In the genomic region with DNA sequence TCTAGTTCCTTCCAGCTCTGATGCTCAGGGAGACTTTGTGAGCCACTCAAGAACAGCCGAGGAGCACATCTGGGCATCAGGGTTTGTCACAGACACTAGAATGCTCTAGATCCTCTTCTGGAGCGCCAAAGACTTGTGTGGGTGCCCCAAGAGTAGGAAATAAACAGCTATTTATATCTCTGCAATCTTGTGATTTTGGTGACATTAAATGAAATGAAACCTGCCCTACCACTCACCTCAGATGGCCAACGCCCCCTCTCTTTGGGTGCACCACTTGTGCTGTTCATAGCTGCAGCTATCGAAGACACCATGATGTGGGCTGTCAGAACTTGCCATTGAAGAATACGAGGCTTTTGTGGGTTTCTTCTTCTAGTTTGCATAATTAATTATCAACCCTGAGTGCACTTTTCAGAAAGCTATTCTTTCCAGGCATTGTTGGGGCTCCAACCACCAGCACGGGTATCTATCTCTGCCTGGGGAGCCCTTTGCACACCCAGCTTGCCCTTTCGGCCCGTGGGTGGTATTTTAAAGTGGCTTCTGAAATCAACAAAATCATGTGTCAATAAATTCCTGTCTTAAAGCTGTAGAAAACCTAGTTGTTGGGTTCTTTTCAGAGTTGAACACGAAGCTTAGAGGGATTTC, we compare ENCODE assay signal across 27 mouse cellular contexts. TPM values are rescaled to one million over a fixed set of nuclear protein-coding genes. Genes with fewer than 3 reads are reported as not detected.
DNase-seq lines count a peak whose midpoint lies in the region; ATAC-seq lines count a peak whose summit lies in the region.
"Had no signal": no experiment of that assay in that cellular context is flagged by ENCODE, and none has a peak within 500 bp of the region (broad histone marks: within the 10 kb centered on the region; RNA-seq: fewer than 3 reads in every experiment).

No protein-coding gene starts in this region.

- H3K4me2 ChIP-seq in neural tube, embryonic 15.5 days: no peak overlapping the region
- H3K4me2 ChIP-seq in hindbrain, embryonic 11.5 days (replicated peaks; ENCODE audit: low read depth, low read length): no peak overlapping the region
- H3K4me2 ChIP-seq: forebrain, embryonic 13.5 days; heart, embryonic 12.5 days; heart, embryonic 15.5 days; hindbrain, embryonic 14.5 days had no signal

- no peak overlapping the region for H3K27ac ChIP-seq in neural tube, embryonic 15.5 days (replicated peaks)
- H3K27ac ChIP-seq in hindbrain, embryonic 11.5 days (ENCODE audit: low read depth, low read length): no peak overlapping the region
- H3K27ac ChIP-seq: forebrain, embryonic 10.5 days; forebrain, embryonic 13.5 days; heart, embryonic 15.5 days; hindbrain, embryonic 10.5 days; hindbrain, embryonic 14.5 days; hindbrain, postnatal 0 days had no signal

- H3K4me3 ChIP-seq in neural tube, embryonic 15.5 days (replicated peaks): no peak overlapping the region
- no peak overlapping the region for H3K4me3 ChIP-seq in hindbrain, embryonic 11.5 days (ENCODE audit: low read depth, low read length)
- H3K4me3 ChIP-seq: forebrain, embryonic 10.5 days; forebrain, embryonic 13.5 days; heart, embryonic 12.5 days; heart, embryonic 15.5 days; hindbrain, embryonic 10.5 days had no signal

- peak; percentile 3 for DNase-seq in neural tube, embryonic 10.5 days (ENCODE audit: extremely low spot score, low spot score)
- peak; percentile 49 for DNase-seq in CD4-positive helper T cell, adult 2 months (ENCODE audit: low read depth, low spot score)
- DNase-seq in induced T-regulatory cell, adult 2 months (ENCODE audit: low read depth): peak; percentile 68
- DNase-seq in hindbrain, embryonic 11.5 days (ENCODE audit: low spot score): no peak
- DNase-seq in retina, postnatal 1 day: no peak
- DNase-seq: adrenal gland, postnatal 10 days; adrenal gland, postnatal 36 days; cerebellum, adult 18-20 months; cerebellum, adult 9-10 months; cerebellum, postnatal 14 days; gastrocnemius, postnatal 10 days; gastrocnemius, postnatal 36 days; heart, postnatal 10 days; heart, postnatal 36 days had no signal

- 70% methylated on average over 9 of the region's 9 CpGs for WGBS in neural tube, embryonic 15.5 days
- 72% methylated on average over 9 of the region's 9 CpGs for WGBS in hindbrain, embryonic 11.5 days

- ATAC-seq in neural tube, embryonic 15.5 days (ENCODE audit: low FRiP score): no peak
- ATAC-seq in hindbrain, embryonic 11.5 days (ENCODE audit: low FRiP score): no peak
- ATAC-seq: forebrain, embryonic 13.5 days; forebrain, embryonic 16.5 days; intestine, embryonic 16.5 days; Patski had no signal

- no peaks in the 10 kb centered on the region for H3K9me3 ChIP-seq in neural tube, embryonic 15.5 days (replicated peaks)
- H3K9me3 ChIP-seq in hindbrain, embryonic 11.5 days (ENCODE audit: control insufficient read depth, low read length): no peaks in the 10 kb centered on the region
- H3K9me3 ChIP-seq: forebrain, embryonic 10.5 days; forebrain, embryonic 13.5 days; G1E; heart, embryonic 12.5 days; heart, embryonic 15.5 days; hindbrain, embryonic 10.5 days had no signal

- no peaks in the 10 kb centered on the region for H3K36me3 ChIP-seq in neural tube, embryonic 15.5 days
- no peaks in the 10 kb centered on the region for H3K36me3 ChIP-seq in hindbrain, embryonic 11.5 days (ENCODE audit: control insufficient read depth, insufficient read depth, low read length)
- H3K36me3 ChIP-seq: forebrain, embryonic 10.5 days; G1E; heart, embryonic 12.5 days; heart, embryonic 15.5 days; hindbrain, embryonic 10.5 days had no signal

- H3K9ac ChIP-seq in neural tube, embryonic 15.5 days (replicated peaks): no peak overlapping the region
- no peak overlapping the region for H3K9ac ChIP-seq in hindbrain, embryonic 11.5 days (ENCODE audit: low read depth, low read length)
- H3K9ac ChIP-seq: forebrain, embryonic 13.5 days; heart, embryonic 12.5 days; heart, embryonic 15.5 days; hindbrain, embryonic 14.5 days had no signal

- no peaks in the 10 kb centered on the region for H3K4me1 ChIP-seq in neural tube, embryonic 15.5 days
- no peaks in the 10 kb centered on the region for H3K4me1 ChIP-seq in hindbrain, embryonic 11.5 days (replicated peaks; ENCODE audit: control insufficient read depth, insufficient read depth, low read length)
- H3K4me1 ChIP-seq: forebrain, embryonic 13.5 days; heart, embryonic 12.5 days; heart, embryonic 15.5 days had no signal

- H3K27me3 ChIP-seq in neural tube, embryonic 15.5 days (replicated peaks): peaks cover 17% of the 10 kb centered on the region
- peaks cover 14% of the 10 kb centered on the region for H3K27me3 ChIP-seq in hindbrain, embryonic 11.5 days (ENCODE audit: control insufficient read depth, insufficient read depth, low read length)

RNA-seq across cellular contexts. Expression of a gene that starts 7.1 kb away (rescaled TPM):
- 0.08 and 0.49 TPM in 2 replicates for polyA plus RNA-seq in neural tube, embryonic 15.5 days (2015; fragmentation: Nextera tagmentation; extraction: Ambion mirVana)
- polyA plus RNA-seq in hindbrain, embryonic 11.5 days (2014; fragmentation: Nextera tagmentation; extraction: Ambion mirVana): 0.03 and 0.06 TPM in 2 replicates
- polyA plus RNA-seq: embryonic facial prominence, embryonic 11.5 days; forebrain, embryonic 10.5 days; G1E; hindbrain, embryonic 10.5 days had no signal

Comparison
In these comparisons a context has a peak if more than half of its experiments do, and no peak if none do; other contexts are left out.
1. DNase-seq: peak in neural tube, embryonic 10.5 days (single experiment), CD4-positive helper T cell, adult 2 months (single experiment) and induced T-regulatory cell, adult 2 months (single experiment); none in hindbrain, embryonic 11.5 days (single experiment) and retina, postnatal 1 day (single experiment).